20 mouse cellular contexts compared by ENCODE assay signal in the genomic region with DNA sequence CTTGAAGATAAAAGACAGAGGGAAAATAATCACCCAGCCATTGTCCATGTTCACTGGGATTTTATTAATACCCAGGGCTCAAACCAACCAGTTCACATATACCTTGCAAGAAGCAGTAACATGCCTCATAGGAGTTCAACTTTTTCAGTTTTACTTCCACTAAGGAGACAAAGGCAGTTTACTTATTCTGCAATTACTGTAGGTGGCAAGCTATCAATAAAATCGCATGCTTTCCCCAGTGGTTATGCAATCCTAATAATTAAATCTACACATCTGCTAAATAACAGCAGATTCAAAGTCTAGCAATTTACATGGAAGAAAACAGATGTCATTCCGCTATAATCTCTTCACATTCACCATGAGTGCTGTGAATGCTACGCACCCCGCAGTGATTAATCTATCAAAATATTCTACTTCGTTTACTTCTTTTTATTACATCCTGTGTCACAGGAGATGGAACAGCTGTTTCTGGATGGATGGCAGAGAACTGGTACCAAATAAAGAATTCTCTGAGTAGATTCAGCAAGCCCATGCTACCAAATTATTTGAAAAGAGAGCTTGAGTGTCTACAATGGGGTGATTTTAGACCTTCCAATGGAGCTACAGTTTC.
A peak's percentile ranks its signal among the peaks of the same experiment; 100 is the strongest.
DNase-seq lines count a peak whose midpoint lies in the region; ATAC-seq and TF ChIP-seq lines count a peak whose summit lies in the region.
"Had no signal": no experiment of that assay in that cellular context is flagged by ENCODE, and none has a peak within 500 bp of the region (broad histone marks: within the 10 kb centered on the region; RNA-seq: fewer than 3 reads in every experiment).

No protein-coding gene starts in this region.

- 63% methylated on average over 5 of the region's 5 CpGs for WGBS in hindbrain, embryonic 14.5 days
- WGBS in hindbrain, embryonic 10.5 days, result 94% methylated on average over 5 of the region's 5 CpGs
- 73% methylated on average over 5 of the region's 5 CpGs for WGBS in midbrain, postnatal 0 days
- WGBS in midbrain, embryonic 11.5 days, result 90% methylated on average over 5 of the region's 5 CpGs

- no peak overlapping the region for H3K4me3 ChIP-seq in hindbrain, embryonic 14.5 days (replicated peaks; ENCODE audit: low read length)
- H3K4me3 ChIP-seq in hindbrain, embryonic 10.5 days, result no peak overlapping the region
- no peak overlapping the region for H3K4me3 ChIP-seq in midbrain, postnatal 0 days (ENCODE audit: low read depth, low read length)
- no peak overlapping the region for H3K4me3 ChIP-seq in midbrain, embryonic 11.5 days (ENCODE audit: low read depth, low read length)
- H3K4me3 ChIP-seq: embryonic facial prominence, embryonic 12.5 days; forebrain, embryonic 12.5 days; heart, adult 2 months; heart, embryonic 12.5 days had no signal

- H3K9me3 ChIP-seq in hindbrain, embryonic 14.5 days (ENCODE audit: control insufficient read depth, low read length), result no peaks in the 10 kb centered on the region
- no peaks in the 10 kb centered on the region for H3K9me3 ChIP-seq in hindbrain, embryonic 10.5 days
- no peaks in the 10 kb centered on the region for H3K9me3 ChIP-seq in midbrain, postnatal 0 days (ENCODE audit: low read length)
- no peaks in the 10 kb centered on the region for H3K9me3 ChIP-seq in midbrain, embryonic 11.5 days (ENCODE audit: control insufficient read depth, low read length)
- H3K9me3 ChIP-seq: embryonic facial prominence, embryonic 12.5 days; forebrain, embryonic 12.5 days; heart, embryonic 12.5 days had no signal

- peak; percentile 26 for DNase-seq in hindbrain, embryonic 14.5 days (ENCODE audit: low spot score)
- no peak for DNase-seq in hindbrain, embryonic 10.5 days (ENCODE audit: low spot score)
- peak; percentile 41 for DNase-seq in midbrain, postnatal 0 days (ENCODE audit: low spot score)
- no peak for DNase-seq in midbrain, embryonic 11.5 days (ENCODE audit: low spot score, missing footprints)
- DNase-seq in forelimb bud, embryonic 11.5 days (ENCODE audit: low read depth, low spot score), result peak; percentile 11
- DNase-seq in c-Kit-positive CD71-positive TER-119-positive erythroid progenitor cells, embryonic 14.5 days (ENCODE audit: low spot score), result no peak
- DNase-seq: adrenal gland, postnatal 14 days; cerebellum, adult 11 months; cerebellum, adult 8-10 months; cerebellum, postnatal 14 days; gastrocnemius, postnatal 14 days; heart, adult 2 months had no signal

- H3K27ac ChIP-seq in hindbrain, embryonic 14.5 days, result no peak overlapping the region
- no peak overlapping the region for H3K27ac ChIP-seq in hindbrain, embryonic 10.5 days
- no peak overlapping the region for H3K27ac ChIP-seq in midbrain, postnatal 0 days (ENCODE audit: low read depth, low read length)
- no peak overlapping the region for H3K27ac ChIP-seq in midbrain, embryonic 11.5 days (ENCODE audit: low read depth, low read length)
- H3K27ac ChIP-seq: embryonic facial prominence, embryonic 12.5 days; forebrain, embryonic 12.5 days; heart, adult 2 months had no signal

- H3K4me2 ChIP-seq in hindbrain, embryonic 14.5 days (replicated peaks), result no peak overlapping the region
- H3K4me2 ChIP-seq in midbrain, postnatal 0 days (ENCODE audit: low read depth, low read length, poor library complexity, severe bottlenecking), result no peak overlapping the region
- no peak overlapping the region for H3K4me2 ChIP-seq in midbrain, embryonic 11.5 days
- H3K4me2 ChIP-seq: embryonic facial prominence, embryonic 12.5 days; forebrain, embryonic 12.5 days; heart, embryonic 12.5 days had no signal

- 0 out of 2 replicates have a peak, but pooled peaks have one; percentile 57 for ATAC-seq in hindbrain, embryonic 14.5 days (ENCODE audit: low FRiP score)
- ATAC-seq in midbrain, postnatal 0 days (ENCODE audit: low FRiP score), result no peak
- ATAC-seq in midbrain, embryonic 11.5 days (ENCODE audit: low FRiP score), result no peak
- ATAC-seq: activated CD4-positive, CD25-positive, alpha-beta regulatory T cell, adult 4 months; inflammation-experienced regulatory T-cells, adult 6 months; intestine, postnatal 0 days; Patski had no signal

- H3K9ac ChIP-seq in hindbrain, embryonic 14.5 days, result no peak overlapping the region
- H3K9ac ChIP-seq in midbrain, postnatal 0 days (replicated peaks; ENCODE audit: low read length, poor library complexity, severe bottlenecking), result no peak overlapping the region
- H3K9ac ChIP-seq in midbrain, embryonic 11.5 days (ENCODE audit: low read length), result no peak overlapping the region
- H3K9ac ChIP-seq: embryonic facial prominence, embryonic 12.5 days; forebrain, embryonic 12.5 days; heart, embryonic 12.5 days had no signal

- no peaks in the 10 kb centered on the region for H3K36me3 ChIP-seq in hindbrain, embryonic 14.5 days (replicated peaks; ENCODE audit: control insufficient read depth, insufficient read depth)
- H3K36me3 ChIP-seq in hindbrain, embryonic 10.5 days, result no peaks in the 10 kb centered on the region
- H3K36me3 ChIP-seq in midbrain, postnatal 0 days (ENCODE audit: insufficient read depth, low read length), result no peaks in the 10 kb centered on the region
- no peaks in the 10 kb centered on the region for H3K36me3 ChIP-seq in midbrain, embryonic 11.5 days (ENCODE audit: control insufficient read depth, insufficient read depth, low read length)
- H3K36me3 ChIP-seq: embryonic facial prominence, embryonic 12.5 days; forebrain, embryonic 12.5 days; heart, embryonic 12.5 days had no signal

- no peaks in the 10 kb centered on the region for H3K27me3 ChIP-seq in hindbrain, embryonic 14.5 days (ENCODE audit: control insufficient read depth, insufficient read depth, low read length)
- no peaks in the 10 kb centered on the region for H3K27me3 ChIP-seq in hindbrain, embryonic 10.5 days (ENCODE audit: insufficient read depth, poor library complexity, severe bottlenecking)
- no peaks in the 10 kb centered on the region for H3K27me3 ChIP-seq in midbrain, postnatal 0 days (ENCODE audit: insufficient read depth, low read length)
- no peaks in the 10 kb centered on the region for H3K27me3 ChIP-seq in midbrain, embryonic 11.5 days (ENCODE audit: control insufficient read depth, insufficient read depth, low read length)
- H3K27me3 ChIP-seq: CH12.LX; embryonic facial prominence, embryonic 12.5 days; forebrain, embryonic 12.5 days; heart, embryonic 12.5 days; Patski had no signal

- no peak for TF ChIP-seq CTCF in midbrain, postnatal 0 days (IDR thresholded peaks at IDR 0.05)

- H3K4me1 ChIP-seq in hindbrain, embryonic 14.5 days (replicated peaks; ENCODE audit: control insufficient read depth, insufficient read depth, low read length), result no peaks in the 10 kb centered on the region
- no peaks in the 10 kb centered on the region for H3K4me1 ChIP-seq in hindbrain, embryonic 10.5 days (replicated peaks)
- H3K4me1 ChIP-seq in midbrain, postnatal 0 days (ENCODE audit: insufficient read depth, low read length), result no peaks in the 10 kb centered on the region
- H3K4me1 ChIP-seq in midbrain, embryonic 11.5 days (ENCODE audit: control insufficient read depth, insufficient read depth, low read length), result no peaks in the 10 kb centered on the region
- H3K4me1 ChIP-seq: embryonic facial prominence, embryonic 12.5 days; forebrain, embryonic 12.5 days; heart, embryonic 12.5 days had no signal

Comparison
In these comparisons a context has a peak if more than half of its experiments do, and no peak if none do; other contexts are left out.
1. DNase-seq: peak in hindbrain, embryonic 14.5 days (single experiment), midbrain, postnatal 0 days (single experiment) and forelimb bud, embryonic 11.5 days (single experiment); none in hindbrain, embryonic 10.5 days (single experiment), midbrain, embryonic 11.5 days (single experiment) and c-Kit-positive CD71-positive TER-119-positive erythroid progenitor cells, embryonic 14.5 days (single experiment).